Mouse (Mus musculus) c-Kit-positive CD71-negative TER-119-negative erythroid progenitor cells, embryonic 14.5 days (primary cell): ENCODE measurements around the gene Gtse1.
A peak's percentile ranks its signal among the peaks of the same experiment; 100 is the strongest.

Experiments
- DNase-seq: peaks from one replicate; pipeline ENCODE4 v3.0.0-alpha.2; 2013; ENCODE audit warnings: low read depth

Gene Gtse1

DNA sequence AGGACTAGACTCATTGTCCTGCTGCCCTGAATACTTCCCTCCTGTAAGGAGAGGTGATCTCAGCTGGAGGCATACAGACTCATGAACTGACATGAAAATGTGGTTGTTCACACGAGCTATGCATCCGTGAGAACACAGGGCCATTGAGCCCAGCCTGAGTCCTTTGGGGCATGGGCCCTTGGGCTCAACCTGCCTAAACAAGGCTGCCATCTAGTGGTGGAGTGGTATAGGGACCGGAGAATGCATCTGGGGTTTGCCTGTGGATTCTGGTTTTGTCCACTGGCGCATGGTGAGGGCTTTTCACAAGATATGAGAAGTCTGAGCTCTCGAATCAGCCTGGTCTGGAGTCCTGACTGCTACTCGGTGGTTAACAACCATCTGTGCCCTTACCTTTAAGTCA, 8.2 kb downstream of the Gtse1 start:
- DNase-seq: peak; percentile 67

DNA sequence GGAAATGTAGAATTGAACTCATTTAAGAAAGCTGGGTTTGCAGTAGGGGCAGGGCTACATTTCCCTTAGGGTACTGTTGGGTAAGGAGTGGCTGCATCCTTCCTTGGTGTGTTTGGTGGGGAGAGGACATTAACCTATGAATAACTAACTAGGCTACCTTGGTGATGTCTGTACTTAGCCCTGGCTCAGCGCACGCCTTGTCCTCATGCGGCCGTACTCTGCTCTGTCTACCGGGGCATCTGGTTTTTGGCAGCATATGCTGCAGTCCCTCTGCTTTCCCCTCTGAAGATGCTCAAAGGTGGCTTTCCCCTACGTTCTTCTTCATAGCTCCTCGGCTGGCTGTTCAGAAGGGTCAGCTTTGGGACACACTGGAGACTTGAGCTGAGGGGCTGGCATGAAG, 17.8 kb downstream of the Gtse1 start:
- no peak for DNase-seq

GRCm38 (mm10) chr15:85878848-85879497, 19.4 kb downstream of the Gtse1 start, which contains the start of gene Trmu:
Gene Trmu, plus strand, starts transcription at chr15:85879312.
- peak; percentile 79 for DNase-seq

DNA sequence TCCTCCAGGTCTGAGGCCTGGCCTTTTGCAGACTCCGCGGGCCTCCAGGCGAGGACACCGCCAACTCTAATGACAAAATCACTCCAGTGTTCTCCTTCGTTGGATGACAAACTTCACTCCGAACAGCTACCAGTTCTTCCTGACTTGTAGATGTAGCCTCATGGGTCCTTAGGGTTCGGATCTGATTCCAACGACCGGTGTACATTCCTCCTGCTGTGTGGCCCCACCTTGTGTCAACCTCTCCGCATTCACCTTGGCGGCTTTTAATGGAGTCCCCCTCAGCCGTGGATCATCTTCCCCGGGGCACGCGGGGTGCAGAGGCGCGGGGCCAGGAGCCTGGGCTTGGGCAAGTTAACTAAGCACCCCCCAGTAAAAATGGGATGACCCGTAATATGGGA, 20.0 kb downstream of the Gtse1 start:
- DNase-seq: no peak

- no peak for DNase-seq
Observed at GRCm38 (mm10) chr15:85885606-85886005, 26.1 kb downstream of the Gtse1 start.

- DNase-seq: no peak
Observed at GRCm38 (mm10) chr15:85889235-85889634, 29.7 kb downstream of the Gtse1 start.

DNA sequence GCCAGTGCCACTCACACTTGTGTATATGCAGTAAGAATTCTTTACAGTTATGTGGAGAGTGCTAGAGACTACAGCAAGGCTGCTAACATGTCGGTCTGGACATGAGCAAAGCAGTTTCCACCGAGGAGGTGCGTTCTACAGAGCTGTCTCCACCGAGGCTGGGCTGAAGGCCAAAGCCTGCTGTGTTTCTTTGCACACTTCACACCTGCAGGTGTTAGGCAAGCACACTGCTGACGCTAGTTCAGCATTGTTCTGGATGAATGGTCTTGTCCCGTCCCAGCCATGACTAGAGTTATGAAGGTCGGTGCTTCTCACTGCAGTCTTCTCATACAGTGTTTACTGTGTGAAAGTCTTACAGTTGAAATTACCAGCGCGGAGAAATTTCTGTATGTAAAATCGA, 32.4 kb downstream of the Gtse1 start:
- no peak for DNase-seq

- DNase-seq: no peak
Observed at GRCm38 (mm10) chr15:85892498-85893118, 33.1 kb downstream of the Gtse1 start.

DNA sequence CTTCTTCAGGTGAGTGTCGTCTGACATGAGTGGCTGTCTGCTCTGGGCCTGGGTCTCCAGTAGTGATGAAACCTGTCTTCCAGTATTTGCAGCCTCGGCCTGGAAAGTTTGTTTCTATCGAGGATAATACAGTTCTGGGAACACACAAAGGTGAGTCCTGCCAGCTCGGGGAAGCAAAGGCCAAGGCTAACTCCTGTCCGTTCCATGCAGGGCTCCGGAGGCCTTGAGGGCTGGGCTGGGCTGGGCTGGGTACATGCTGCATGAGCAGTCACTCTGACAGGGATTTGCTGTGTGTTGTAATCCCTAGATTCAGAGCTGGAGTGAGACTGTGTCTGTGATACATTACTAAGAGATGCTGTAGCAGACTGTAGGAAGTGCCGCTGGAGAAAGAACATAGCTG, 34.3 kb downstream of the Gtse1 start:
- no peak for DNase-seq

DNA sequence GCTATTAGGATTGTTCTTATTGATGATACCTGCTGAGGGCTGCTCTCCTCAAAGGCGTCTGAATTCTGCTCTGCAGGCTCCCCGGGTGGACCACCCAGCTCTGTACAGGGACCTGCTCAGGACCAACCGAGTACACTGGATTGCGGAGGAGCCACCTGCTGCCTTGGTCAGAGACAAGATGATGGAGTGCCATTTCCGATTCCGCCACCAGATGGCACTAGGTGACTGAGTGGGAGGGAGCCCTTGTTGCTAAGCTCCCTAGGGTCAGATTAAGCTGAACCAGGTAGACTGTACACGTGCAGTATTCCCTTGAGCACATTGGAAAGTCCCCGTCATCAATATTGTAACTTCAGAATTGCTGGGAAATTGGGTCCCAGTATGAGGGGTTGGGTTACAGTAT, 36.7 kb downstream of the Gtse1 start:
- peak; percentile 68 for DNase-seq

DNA sequence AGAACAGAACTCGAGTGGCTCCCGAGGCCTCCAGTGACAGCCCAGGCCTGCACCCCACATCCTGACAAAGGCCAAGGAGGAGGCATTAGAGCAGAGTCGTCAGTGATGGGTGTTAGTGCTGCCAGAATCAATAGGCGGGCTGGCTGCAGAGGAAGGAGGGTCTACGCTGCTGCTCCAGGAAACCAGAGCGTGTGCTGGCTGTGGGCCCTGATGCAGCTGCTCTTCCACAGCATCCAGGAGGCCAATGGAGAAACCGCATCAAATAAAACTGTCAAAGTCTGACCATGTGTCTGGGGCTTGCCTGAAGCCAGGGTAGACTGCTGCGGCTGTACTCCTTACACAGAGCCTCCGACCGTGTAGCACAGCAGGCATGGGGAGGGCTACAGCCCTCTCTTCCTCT, 37.6 kb downstream of the Gtse1 start:
- DNase-seq: no peak

GRCm38 (mm10) chr15:85899396-85899795, 39.9 kb downstream of the Gtse1 start:
- DNase-seq: no peak

DNA sequence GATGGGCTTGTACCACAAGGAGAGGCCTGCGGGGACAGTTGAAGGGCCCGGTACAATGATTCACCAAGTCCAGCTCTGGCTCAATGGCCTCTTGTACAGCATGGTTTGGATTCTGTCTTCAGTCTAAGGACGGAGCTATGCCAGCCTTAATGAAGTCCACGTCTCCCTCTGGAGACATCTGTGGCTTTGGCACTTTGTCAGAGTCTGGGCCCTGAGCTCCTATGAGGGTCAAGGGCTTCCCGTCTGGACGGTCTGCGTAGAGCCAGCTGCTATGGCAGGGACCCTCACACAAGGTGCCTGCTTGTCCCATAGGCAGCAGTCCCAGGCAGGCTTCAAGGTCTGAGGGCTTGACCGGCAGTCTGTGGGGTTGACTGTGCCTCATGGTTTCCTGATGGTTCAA, 40.8 kb downstream of the Gtse1 start:
- no peak for DNase-seq

- DNase-seq: no peak
Observed at GRCm38 (mm10) chr15:85900801-85901200, 41.3 kb downstream of the Gtse1 start.

DNA sequence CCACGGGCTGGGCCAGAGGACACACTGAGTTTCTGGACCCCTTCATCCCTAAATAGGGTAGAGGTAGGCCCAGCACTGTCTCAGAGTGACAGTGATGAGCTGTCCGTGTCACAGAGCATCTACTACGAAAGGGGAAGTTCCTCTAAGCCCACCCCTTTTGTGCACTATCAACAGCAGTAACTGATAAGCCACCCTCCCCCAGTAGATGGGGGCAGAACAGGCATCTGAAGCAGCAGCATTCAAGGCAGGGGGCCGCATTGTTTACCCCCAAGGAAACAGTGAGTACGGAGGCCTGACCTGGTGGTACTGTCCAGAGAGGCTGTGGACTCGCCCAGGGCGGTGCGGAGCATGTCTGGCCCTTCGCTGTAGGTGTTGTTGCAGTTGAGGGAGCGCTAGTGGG, 43.0 kb downstream of the Gtse1 start:
- DNase-seq: no peak

DNA sequence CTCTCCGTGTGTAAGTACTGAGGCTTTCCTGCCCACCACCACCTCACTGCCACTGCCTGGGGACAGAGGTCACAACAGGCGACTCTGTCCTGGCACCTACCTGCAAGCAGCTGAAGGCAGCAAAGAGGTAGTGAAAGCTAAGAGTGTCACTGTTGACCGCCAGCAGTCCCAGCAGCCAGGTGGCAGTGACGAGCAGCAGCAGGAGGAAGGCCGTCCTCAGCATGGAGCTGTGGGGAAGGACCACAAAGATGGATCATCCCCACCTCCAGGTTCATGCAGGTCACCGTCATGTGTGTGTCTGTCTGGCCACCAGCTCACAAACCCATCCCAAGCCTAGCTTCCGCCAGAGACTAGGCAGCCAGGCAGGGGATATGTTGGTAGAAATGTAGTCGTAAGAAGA, 44.3 kb downstream of the Gtse1 start:
- no peak for DNase-seq

GRCm38 (mm10) chr15:85908660-85909491, 49.3 kb downstream of the Gtse1 start:
- no peak for DNase-seq

DNA sequence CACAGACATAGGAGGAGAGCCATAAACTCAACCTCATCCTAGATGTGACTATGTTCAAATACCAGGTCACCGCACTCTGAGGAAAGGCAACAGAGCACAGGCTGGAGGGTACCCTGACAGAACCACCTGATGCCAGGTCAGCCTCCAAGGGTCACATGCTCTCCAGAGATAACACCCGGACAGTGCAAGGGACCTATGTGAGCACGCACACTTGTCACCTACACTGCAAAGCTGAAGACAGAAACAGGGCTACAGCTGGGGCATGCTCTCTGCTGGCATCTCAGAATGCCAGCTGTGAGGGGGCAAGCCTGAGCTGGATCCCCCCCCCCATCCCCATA, 49.9 kb downstream of the Gtse1 start:
- no peak for DNase-seq

- no peak for DNase-seq
Observed at GRCm38 (mm10) chr15:85909931-85910330, 50.4 kb downstream of the Gtse1 start.

DNA sequence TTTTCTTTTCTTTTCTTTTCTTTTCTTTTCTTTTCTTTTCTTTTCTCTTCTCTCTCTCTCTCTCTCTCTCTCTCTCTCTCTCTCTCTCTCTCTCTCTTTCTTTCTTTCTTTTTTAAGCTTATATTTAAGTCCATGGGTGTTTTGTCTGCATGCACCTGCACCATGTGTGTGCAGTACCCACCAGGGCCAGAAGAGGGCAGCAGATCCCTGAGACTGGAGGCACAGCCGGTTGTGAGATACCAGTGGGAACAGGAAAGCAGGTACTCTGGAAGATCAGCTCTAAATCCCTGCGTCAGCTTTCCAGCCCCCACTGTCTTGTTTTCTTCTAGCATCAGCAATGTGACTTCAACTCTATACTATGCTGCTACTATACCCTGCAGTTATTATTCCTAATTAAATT, 54.1 kb downstream of the Gtse1 start:
- peak; percentile 62 for DNase-seq

GRCm38 (mm10) chr15:85919191-85919891, 59.8 kb downstream of the Gtse1 start:
- no peak for DNase-seq

DNA sequence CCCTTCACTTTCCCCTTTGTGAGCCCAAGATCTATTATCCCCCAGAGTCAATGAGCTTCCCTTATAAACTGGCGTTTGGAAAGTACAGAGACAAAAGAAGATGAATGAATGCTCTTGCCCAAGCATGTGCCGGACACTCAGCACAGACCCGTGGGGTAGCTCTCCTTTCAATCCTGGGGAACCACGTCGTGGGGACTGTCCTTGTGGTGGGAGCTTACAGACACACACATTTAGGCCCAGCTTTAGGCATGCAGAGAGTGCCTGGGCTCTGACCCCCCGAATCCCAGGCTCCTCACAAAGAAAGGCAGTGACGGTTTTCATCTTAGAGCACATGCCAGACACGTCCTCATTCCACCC, 60.3 kb downstream of the Gtse1 start:
- DNase-seq: no peak

GRCm38 (mm10) chr15:85921855-85922254, 62.3 kb downstream of the Gtse1 start:
- DNase-seq: no peak
